Mouse (Mus musculus) stomach, embryonic 14.5 days (tissue): Measurements from ENCODE around the gene Atg7. TPM values are rescaled to one million over a fixed set of nuclear protein-coding genes. Genes with fewer than 3 reads are reported as not detected.
A peak's percentile ranks its signal among the peaks of the same experiment; 100 is the strongest.

Source experiments
- ATAC-seq: fragments of 200-750 bp; cut with Nextera tagmentation; 2 replicates; pipeline ENCODE4 v1.8.0; 2017; ENCODE audit warnings: low read depth, moderate TSS enrichment; ENCODE audit not compliant: insufficient number of reproducible peaks, insufficient read depth, low FRiP score
- H3K27ac ChIP-seq: fragments of 300-500 bp; sonication (generic); 2 replicates; pipeline ENCODE4 v1.5.1; 2014; ENCODE audit warnings: mild to moderate bottlenecking, low read length, moderate library complexity, mixed read lengths
- H3K27me3 ChIP-seq: fragments of 300-500 bp; sonication (generic); 2 replicates; pipeline ENCODE4 v1.6.1; 2014; ENCODE audit warnings: low read length, control low read depth, mixed read lengths; ENCODE audit not compliant: control insufficient read depth, insufficient read depth
- H3K36me3 ChIP-seq: fragments of 300-500 bp; sonication (generic); 2 replicates; pipeline ENCODE4 v1.6.1; 2014; ENCODE audit warnings: mild to moderate bottlenecking, control low read depth, low read length, moderate library complexity, mixed read lengths; ENCODE audit not compliant: control insufficient read depth, insufficient read depth
- H3K4me1 ChIP-seq: fragments of 300-500 bp; sonication (generic); 2 replicates; pipeline ENCODE4 v1.6.1; 2014; ENCODE audit warnings: low read length, control low read depth, mixed read lengths; ENCODE audit not compliant: control insufficient read depth, insufficient read depth
- H3K4me2 ChIP-seq: fragments of 300-500 bp; sonication (generic); replicated peaks from 2 replicates; pipeline ENCODE4 v1.6.1; 2014; ENCODE audit warnings: low read depth, low read length, control low read depth
- H3K4me3 ChIP-seq: fragments of 300-500 bp; sonication (generic); 2 replicates; pipeline ENCODE4 v1.5.1; 2014; ENCODE audit warnings: low read depth, low read length, control low read depth
- H3K9ac ChIP-seq: fragments of 300-500 bp; sonication (generic); replicated peaks from 2 replicates; pipeline ENCODE4 v1.6.1; 2014; ENCODE audit warnings: low read depth, mild to moderate bottlenecking, control low read depth, low read length, moderate library complexity, mixed read lengths
- H3K9me3 ChIP-seq: fragments of 300-500 bp; sonication (generic); 2 replicates; pipeline ENCODE4 v1.6.1; 2016; ENCODE audit warnings: low read depth, low read length, control low read depth; ENCODE audit not compliant: control insufficient read depth
- WGBS: fragments of 180-500 bp; shearing (Covaris S2); extraction: QIAGEN DNeasy Blood & Tissue Kit; methylation state at CpG from one replicate; pipeline ENCODE4 v1.1.7; 2014; 5-methylcytosine and 5-hydroxymethylcytosine counted together
- polyA plus RNA-seq: library from polyadenylated mRNA; unstranded; fragments of >200 nt; fragmentation: Nextera tagmentation; extraction: Ambion mirVana; gene quantifications from 2 replicates; pipeline ENCODE4 v1.2.1, GENCODE M21; 2014

Gene Atg7
- polyA plus RNA-seq, 1 experiment from 2014 or later, result 23.2 TPM

- WGBS, result 64% methylated on average over 3 of the region's 3 CpGs
- H3K9ac ChIP-seq, result no peak overlapping the region
- H3K4me2 ChIP-seq, result no peak overlapping the region
- H3K9me3 ChIP-seq, result no peaks in the 10 kb centered on the region
- no peaks in the 10 kb centered on the region for H3K36me3 ChIP-seq
- peaks cover 16% of the 10 kb centered on the region; the same call in 1 of the 2 replicates for H3K4me1 ChIP-seq
- no peak overlapping the region for H3K27ac ChIP-seq
- H3K4me3 ChIP-seq, result no peak overlapping the region
- H3K27me3 ChIP-seq, result no peaks in the 10 kb centered on the region
- no peak for ATAC-seq
Measured at GRCm38 (mm10) chr6:114842131-114842530, 199.2 kb downstream of the Atg7 start.

- ATAC-seq, result no peak
- Histone ChIP-seq H3K9ac (no peak overlapping the region), H3K4me1 (peaks cover 18% of the 10 kb centered on the region), H3K27me3 (no peaks in the 10 kb centered on the region), H3K4me2 (no peak overlapping the region), H3K4me3 (no peak overlapping the region), H3K27ac (no peak overlapping the region), H3K9me3 (no peaks in the 10 kb centered on the region), H3K36me3 (no peaks in the 10 kb centered on the region)
- 93% methylated on average over 2 of the region's 2 CpGs for WGBS
Measured at GRCm38 (mm10) chr6:114842863-114843262, 200.0 kb downstream of the Atg7 start.

GRCm38 (mm10) chr6:114846153-114846772 lies 203.4 kb downstream of the Atg7 start:
- no peaks in the 10 kb centered on the region for H3K27me3 ChIP-seq
- no peak overlapping the region for H3K9ac ChIP-seq
- no peaks in the 10 kb centered on the region for H3K9me3 ChIP-seq
- whole genome bisulfite sequencing, result 43% methylated on average over 4 of the region's 4 CpGs
- no peaks in the 10 kb centered on the region for H3K36me3 ChIP-seq
- H3K4me3 ChIP-seq, result no peak overlapping the region
- H3K4me2 ChIP-seq, result no peak overlapping the region
- ATAC-seq, result peak; percentile 21; the same call in 1 of the 2 replicates
- H3K4me1 ChIP-seq, result peaks cover 10% of the 10 kb centered on the region; the same call in 1 of the 2 replicates
- no peak overlapping the region for H3K27ac ChIP-seq

GRCm38 (mm10) chr6:114847582-114848174 lies 204.8 kb downstream of the Atg7 start:
- no peak for ATAC-seq
- WGBS, result 66% methylated on average over 12 of the region's 12 CpGs
- H3K36me3 ChIP-seq, result no peaks in the 10 kb centered on the region
- no peak overlapping the region for H3K4me2 ChIP-seq
- no peak overlapping the region for H3K4me3 ChIP-seq
- H3K27ac ChIP-seq, result no peak overlapping the region
- H3K9ac ChIP-seq, result no peak overlapping the region
- H3K4me1 ChIP-seq, result peaks cover 8% of the 10 kb centered on the region; the same call in 1 of the 2 replicates
- no peaks in the 10 kb centered on the region for H3K27me3 ChIP-seq
- no peaks in the 10 kb centered on the region for H3K9me3 ChIP-seq

- no peaks in the 10 kb centered on the region for H3K36me3 ChIP-seq
- H3K4me1 ChIP-seq, result peaks cover 8% of the 10 kb centered on the region; the same call in 1 of the 2 replicates
- no peak overlapping the region for H3K9ac ChIP-seq
- H3K4me2 ChIP-seq, result no peak overlapping the region
- no peak for ATAC-seq
- no peaks in the 10 kb centered on the region for H3K9me3 ChIP-seq
- H3K27me3 ChIP-seq, result no peaks in the 10 kb centered on the region
- no peak overlapping the region for H3K27ac ChIP-seq
- no peak overlapping the region for H3K4me3 ChIP-seq
- WGBS, result 46% methylated on average over 7 of the region's 7 CpGs
Measured at GRCm38 (mm10) chr6:114848761-114849160, 205.9 kb downstream of the Atg7 start.

GRCm38 (mm10) chr6:114849787-114850186 lies 206.9 kb downstream of the Atg7 start:
- H3K4me2 ChIP-seq, result no peak overlapping the region
- 87% methylated on average over 8 of the region's 8 CpGs for WGBS
- H3K9ac ChIP-seq, result no peak overlapping the region
- H3K27ac ChIP-seq, result no peak overlapping the region
- ATAC-seq, result no peak
- H3K27me3 ChIP-seq, result no peaks in the 10 kb centered on the region
- no peak overlapping the region for H3K4me3 ChIP-seq
- H3K9me3 ChIP-seq, result no peaks in the 10 kb centered on the region
- no peaks in the 10 kb centered on the region for H3K36me3 ChIP-seq
- peaks cover 11% of the 10 kb centered on the region; the same call in 1 of the 2 replicates for H3K4me1 ChIP-seq

- Histone ChIP-seq H3K27me3 (no peaks in the 10 kb centered on the region), H3K9me3 (no peaks in the 10 kb centered on the region), H3K4me1 (peaks cover 24% of the 10 kb centered on the region), H3K4me3 (no peak overlapping the region), H3K4me2 (no peak overlapping the region), H3K36me3 (no peaks in the 10 kb centered on the region), H3K9ac (no peak overlapping the region), H3K27ac (no peak overlapping the region)
- ATAC-seq, result no peak
- WGBS, result 48% methylated on average over 7 of the region's 7 CpGs
Measured at GRCm38 (mm10) chr6:114851688-114852087, 208.8 kb downstream of the Atg7 start.

- Histone ChIP-seq H3K27me3 (no peaks in the 10 kb centered on the region), H3K9ac (no peak overlapping the region), H3K4me3 (no peak overlapping the region), H3K36me3 (no peaks in the 10 kb centered on the region), H3K27ac (no peak overlapping the region), H3K4me1 (peaks cover 23% of the 10 kb centered on the region), H3K4me2 (no peak overlapping the region), H3K9me3 (no peaks in the 10 kb centered on the region)
- ATAC-seq, result no peak
- WGBS, result 37% methylated on average over 3 of the region's 3 CpGs
Measured at GRCm38 (mm10) chr6:114852739-114853138, 209.8 kb downstream of the Atg7 start.
